In genomic region chr6:30401308-30402015, GRCm38 (mm10) we compare ENCODE assay signal across 8 mouse cellular contexts. TPM values are rescaled to one million over a fixed set of nuclear protein-coding genes. Genes with fewer than 3 reads are reported as not detected.
DNase-seq lines count a peak whose midpoint lies in the region; ATAC-seq and TF ChIP-seq lines count a peak whose summit lies in the region.

Gene Klhdc10, plus strand, starts transcription at chr6:30401868.

- H3K4me1 ChIP-seq in hindbrain, embryonic 13.5 days (replicated peaks): peaks cover 21% of the 10 kb centered on the region

- TF ChIP-seq CTCF in Patski (IDR thresholded peaks at IDR 0.05): no peak

- H3K4me3 ChIP-seq in hindbrain, embryonic 13.5 days: peak within 1 kb of the TSS; percentile 91

- in situ Hi-C loops in Patski (cut with MboI; ENCODE audit: low pct_unique_long_range_greater_than_20kb): loop anchor here (5.0 to 10.0 kb wide), 3 partner anchors 63 to 633 kb away; no protein-coding TSS in a partner anchor

- no peaks in the 10 kb centered on the region for H3K36me3 ChIP-seq in hindbrain, embryonic 13.5 days

- POLR2A ChIA-PET in Patski (lab: Charles Lee): interaction anchor here (1.7 to 2.0 kb wide), 2 partner anchors 11 to 68 kb away, joined by 7 to 8 read pairs; partner anchors contain the start of gene Zc3hc1

- WGBS in hindbrain, embryonic 13.5 days: under 1% methylated on average over 40 of the region's 41 CpGs

- peak within 1 kb of the TSS; percentile 97 for H3K27ac ChIP-seq in hindbrain, embryonic 13.5 days

- H3K9me3 ChIP-seq in hindbrain, embryonic 13.5 days: no peaks in the 10 kb centered on the region

- CTCF ChIA-PET in Patski (lab: Charles Lee): interaction anchor here (1.4 to 1.5 kb wide), 2 partner anchors 16 to 67 kb away, joined by 3 read pairs; no protein-coding TSS in a partner anchor

- DNase-seq in Patski (ENCODE audit: low read depth, low spot score): peak; percentile 95
- peak; percentile 99 to 100 for DNase-seq in cerebellum, postnatal 14 days
- DNase-seq in frontal cortex, postnatal 14 days (ENCODE audit: low spot score in 2 of 2): peak; percentile 99 to 100
- peak; percentile 99 to 100 for DNase-seq in layer of hippocampus, postnatal 25 days (ENCODE audit: extremely low spot score in 1 of 2, low spot score in 1 of 2)
- peak; percentile 99 for DNase-seq in lung, postnatal 25 days (ENCODE audit: low spot score)
- DNase-seq in retina, embryonic 14.5 days (ENCODE audit: low spot score): peak; percentile 99
- peak; percentile 98 for DNase-seq in thymus, postnatal 4 days

- H3K27me3 ChIP-seq in Patski: no peaks in the 10 kb centered on the region
- no peaks in the 10 kb centered on the region for H3K27me3 ChIP-seq in hindbrain, embryonic 13.5 days

- H3K9ac ChIP-seq in hindbrain, embryonic 13.5 days: peak within 1 kb of the TSS; percentile 97

- peak; percentile 92 for ATAC-seq in Patski
- ATAC-seq in hindbrain, embryonic 13.5 days (ENCODE audit: low FRiP score): peak; percentile 100

- peak within 1 kb of the TSS; percentile 64 for H3K4me2 ChIP-seq in hindbrain, embryonic 13.5 days

RNA-seq across cellular contexts. Expression of gene Klhdc10, which starts in this region (rescaled TPM):
- 78.8 TPM for polyA plus RNA-seq in Patski (2021)
- polyA plus RNA-seq in hindbrain, embryonic 13.5 days (2015; fragmentation: Nextera tagmentation; extraction: Ambion mirVana): 32.9 and 34.2 TPM in 2 replicates
- total RNA-seq in layer of hippocampus, postnatal 25 days (2021): 100 to 1,000 TPM; 109 to 110 TPM

Comparison
In these comparisons a context has a peak if more than half of its experiments do, and no peak if none do; other contexts are left out.
1. Peak in every context shown above with its lines: DNase-seq, ATAC-seq, H3K4me3 ChIP-seq and H3K27ac ChIP-seq.